Mouse (Mus musculus): ENCODE results near the gene Gna13. TPM values are rescaled to one million over a fixed set of nuclear protein-coding genes. Genes with fewer than 3 reads are reported as not detected.

Gene Gna13
- total and polyA plus RNA-seq, 3 experiments: 29.6 to 93.2 (median 87.2) TPM

- H3K27me3 ChIP-seq (ENCODE audit: insufficient read depth, low read length): no peaks in the 10 kb centered on the region
- peaks cover 77% of the 10 kb centered on the region for H3K4me1 ChIP-seq (ENCODE audit: insufficient read depth, low read depth, low read length)
- no peak overlapping the region for H3K4me3 ChIP-seq (ENCODE audit: low read depth, low read length)
- DNase-seq (ENCODE audit: low spot score): no peak
- TF ChIP-seq GATA1 (IDR thresholded peaks at IDR 0.05; ENCODE audit: borderline replicate concordance, low read length) (no peak), GATA2 (IDR thresholded peaks at IDR 0.05; ENCODE audit: borderline replicate concordance, low read depth, low read length) (no peak), POLR2AphosphoS5 (IDR thresholded peaks at IDR 0.05; ENCODE audit: insufficient replicate concordance, low read depth, low read length) (no peak), TAL1 (conservative IDR thresholded peaks at IDR 0.05; ENCODE audit: low read depth, low read length) (no peak), CTCF (IDR thresholded peaks at IDR 0.05; ENCODE audit: low read depth, low read length) (no peak)
- no peaks in the 10 kb centered on the region for H3K9me3 ChIP-seq (replicated peaks)
- ATAC-seq (ENCODE audit: extremely low read depth, insufficient number of reproducible peaks, low FRiP score, poor library complexity, severe bottlenecking): no peak
- peaks cover 23% of the 10 kb centered on the region for H3K36me3 ChIP-seq (replicated peaks)
Observed at GRCm38 (mm10) chr11:109442166-109442730, 79.6 kb downstream of the Gna13 start.

GRCm38 (mm10) chr11:109443468-109444263 lies 81.0 kb downstream of the Gna13 start:
- no peak overlapping the region; the same call in 1 of the 2 replicates for H3K4me3 ChIP-seq (ENCODE audit: low read depth, low read length)
- no peaks in the 10 kb centered on the region for H3K27me3 ChIP-seq (ENCODE audit: insufficient read depth, low read length)
- H3K4me1 ChIP-seq (ENCODE audit: insufficient read depth, low read depth, low read length): peaks cover 78% of the 10 kb centered on the region
- TF ChIP-seq TAL1 (conservative IDR thresholded peaks at IDR 0.05; ENCODE audit: low read depth, low read length) (peak; percentile 73), CTCF (IDR thresholded peaks at IDR 0.05; ENCODE audit: low read depth, low read length) (no peak)
- H3K36me3 ChIP-seq (replicated peaks): peaks cover 26% of the 10 kb centered on the region
- peak; percentile 11; the same call in 1 of the 2 replicates for ATAC-seq (ENCODE audit: extremely low read depth, insufficient number of reproducible peaks, low FRiP score, poor library complexity, severe bottlenecking)
- no peak for DNase-seq (ENCODE audit: low spot score)
- no peaks in the 10 kb centered on the region for H3K9me3 ChIP-seq (replicated peaks)

- Histone ChIP-seq H3K4me3 (ENCODE audit: low read depth, low read length) (no peak overlapping the region), H3K9me3 (replicated peaks) (no peaks in the 10 kb centered on the region), H3K27me3 (ENCODE audit: insufficient read depth, low read length) (no peaks in the 10 kb centered on the region), H3K36me3 (replicated peaks) (peaks cover 35% of the 10 kb centered on the region), H3K4me1 (ENCODE audit: insufficient read depth, low read depth, low read length) (peaks cover 72% of the 10 kb centered on the region)
- TF ChIP-seq POLR2AphosphoS5 (IDR thresholded peaks at IDR 0.05; ENCODE audit: insufficient replicate concordance, low read depth, low read length): no peak
- 0 out of 2 replicates have a peak, but pooled peaks have one; percentile 23 for TF ChIP-seq CTCF (IDR thresholded peaks at IDR 0.05; ENCODE audit: low read depth, low read length)
- TF ChIP-seq GATA2 (IDR thresholded peaks at IDR 0.05; ENCODE audit: borderline replicate concordance, low read depth, low read length): no peak
- no peak for TF ChIP-seq GATA1 (IDR thresholded peaks at IDR 0.05; ENCODE audit: borderline replicate concordance, low read length)
- no peak for TF ChIP-seq TAL1 (conservative IDR thresholded peaks at IDR 0.05; ENCODE audit: low read depth, low read length)
- DNase-seq (ENCODE audit: low spot score) (peak; percentile 31), ATAC-seq (ENCODE audit: extremely low read depth, insufficient number of reproducible peaks, low FRiP score, poor library complexity, severe bottlenecking) (no peak)
Observed at GRCm38 (mm10) chr11:109444600-109444999, 82.0 kb downstream of the Gna13 start.

- no peak for TF ChIP-seq GATA2 (IDR thresholded peaks at IDR 0.05; ENCODE audit: borderline replicate concordance, low read depth, low read length)
- TF ChIP-seq CTCF (IDR thresholded peaks at IDR 0.05; ENCODE audit: low read depth, low read length): peak; percentile 10; the same call in 1 of the 2 replicates
- TF ChIP-seq POLR2AphosphoS5 (IDR thresholded peaks at IDR 0.05; ENCODE audit: insufficient replicate concordance, low read depth, low read length): no peak
- TF ChIP-seq TAL1 (conservative IDR thresholded peaks at IDR 0.05; ENCODE audit: low read depth, low read length): no peak
- no peak for TF ChIP-seq GATA1 (IDR thresholded peaks at IDR 0.05; ENCODE audit: borderline replicate concordance, low read length)
- Histone ChIP-seq H3K4me1 (ENCODE audit: insufficient read depth, low read depth, low read length) (peaks cover 64% of the 10 kb centered on the region), H3K36me3 (replicated peaks) (peaks cover 43% of the 10 kb centered on the region), H3K9me3 (replicated peaks) (no peaks in the 10 kb centered on the region), H3K27me3 (ENCODE audit: insufficient read depth, low read length) (no peaks in the 10 kb centered on the region), H3K4me3 (ENCODE audit: low read depth, low read length) (no peak overlapping the region)
- DNase-seq (ENCODE audit: low spot score): peak; percentile 60
- ATAC-seq (ENCODE audit: extremely low read depth, insufficient number of reproducible peaks, low FRiP score, poor library complexity, severe bottlenecking): peak; percentile 70
Observed at GRCm38 (mm10) chr11:109445438-109446035, 82.9 kb downstream of the Gna13 start.

Other genes starting within 250 kb of the Gna13 start
- not detected in 2 replicates for gene E030025P04Rik, start 218.5 kb upstream of the Gna13 start, total RNA-seq (2014; fragmentation: Nextera tagmentation)
- not detected in 2 replicates for gene E030025P04Rik, start 218.5 kb upstream of the Gna13 start, total RNA-seq (2017)
- not detected in 2 replicates for gene E030025P04Rik, start 218.5 kb upstream of the Gna13 start, polyA plus RNA-seq (2012)
- not detected in 2 replicates for gene Rgs9, start 64.7 kb upstream of the Gna13 start, total RNA-seq (2014; fragmentation: Nextera tagmentation)
- gene Rgs9, start 64.7 kb upstream of the Gna13 start, total RNA-seq (2017): 0.06 and 0.22 TPM in 2 replicates
- not detected in 2 replicates for gene Rgs9, start 64.7 kb upstream of the Gna13 start, polyA plus RNA-seq (2012)
- gene 9930022D16Rik, start 51.1 kb downstream of the Gna13 start, total RNA-seq (2014; fragmentation: Nextera tagmentation): 0.63 TPM in 1 of 2 replicates, not detected in the other
- 0.44 and 0.52 TPM in 2 replicates for gene 9930022D16Rik, start 51.1 kb downstream of the Gna13 start, total RNA-seq (2017)
- gene 9930022D16Rik, start 51.1 kb downstream of the Gna13 start, polyA plus RNA-seq (2012): not detected in 2 replicates
- gene Amz2, start 63.1 kb downstream of the Gna13 start, total RNA-seq (2014; fragmentation: Nextera tagmentation): 106 and 127 TPM in 2 replicates
- 94.9 and 114 TPM in 2 replicates for gene Amz2, start 63.1 kb downstream of the Gna13 start, total RNA-seq (2017)
- 9.8 and 17.3 TPM in 2 replicates for gene Amz2, start 63.1 kb downstream of the Gna13 start, polyA plus RNA-seq (2012)
- gene Arsg, start 110.5 kb downstream of the Gna13 start, total RNA-seq (2014; fragmentation: Nextera tagmentation): 6.1 and 8.8 TPM in 2 replicates
- 2.0 and 3.3 TPM in 2 replicates for gene Arsg, start 110.5 kb downstream of the Gna13 start, total RNA-seq (2017)
- gene Arsg, start 110.5 kb downstream of the Gna13 start, polyA plus RNA-seq (2012): 0.58 and 1.0 TPM in 2 replicates
- gene Slc16a6, start 110.8 kb downstream of the Gna13 start, total RNA-seq (2014; fragmentation: Nextera tagmentation): 95.0 and 101 TPM in 2 replicates
- 18.9 and 20.4 TPM in 2 replicates for gene Slc16a6, start 110.8 kb downstream of the Gna13 start, total RNA-seq (2017)
- gene Slc16a6, start 110.8 kb downstream of the Gna13 start, polyA plus RNA-seq (2012): 32.4 and 37.1 TPM in 2 replicates
- gene Wipi1, start 249.1 kb downstream of the Gna13 start, total RNA-seq (2014; fragmentation: Nextera tagmentation): 14.0 and 15.0 TPM in 2 replicates
- gene Wipi1, start 249.1 kb downstream of the Gna13 start, total RNA-seq (2017): 4.8 and 5.0 TPM in 2 replicates
- gene Wipi1, start 249.1 kb downstream of the Gna13 start, polyA plus RNA-seq (2012): 12.6 and 15.4 TPM in 2 replicates

Measured in G1E (cell line).